Mouse (Mus musculus) heart, embryonic 16.5 days (tissue): ENCODE data around the gene Ifrd2. TPM values are rescaled to one million over a fixed set of nuclear protein-coding genes. Genes with fewer than 3 reads are reported as not detected.
A peak's percentile ranks its signal among the peaks of the same experiment; 100 is the strongest.

Source experiments
- ATAC-seq: fragments of 200-750 bp; cut with Nextera tagmentation; replicated peaks from 2 replicates; pipeline ENCODE4 v1.8.0; 2017; ENCODE audit warnings: moderate number of reproducible peaks; ENCODE audit not compliant: insufficient read depth, low FRiP score; ENCODE audit errors: extremely low read depth
- H3K27ac ChIP-seq: fragments of 300-500 bp; sonication (generic); 2 replicates; pipeline ENCODE4 v1.5.1; 2014; ENCODE audit warnings: mild to moderate bottlenecking, low read length, control low read depth, moderate library complexity
- H3K27me3 ChIP-seq: fragments of 300-500 bp; sonication (generic); 2 replicates; pipeline ENCODE4 v1.6.1; 2014; ENCODE audit warnings: low read length, mixed read lengths; ENCODE audit not compliant: control insufficient read depth, insufficient read depth
- H3K36me3 ChIP-seq: fragments of 300-500 bp; sonication (generic); 2 replicates; pipeline ENCODE4 v1.6.1; 2014; ENCODE audit not compliant: control insufficient read depth, insufficient read depth
- H3K4me1 ChIP-seq: fragments of 300-500 bp; sonication (generic); 2 replicates; pipeline ENCODE4 v1.6.1; 2014; ENCODE audit warnings: low read length, mixed read lengths; ENCODE audit not compliant: control insufficient read depth, insufficient read depth
- H3K4me2 ChIP-seq: fragments of 300-500 bp; sonication (generic); 2 replicates; pipeline ENCODE4 v1.6.1; 2014; ENCODE audit warnings: low read depth, mild to moderate bottlenecking, control low read depth, low read length
- H3K4me3 ChIP-seq: fragments of 300-500 bp; sonication (generic); 2 replicates; pipeline ENCODE4 v1.5.1; 2014; ENCODE audit warnings: mild to moderate bottlenecking, control low read depth, low read length
- H3K9ac ChIP-seq: fragments of 300-500 bp; sonication (generic); 2 replicates; pipeline ENCODE4 v1.6.1; 2014; ENCODE audit warnings: low read length, control low read depth
- H3K9me3 ChIP-seq: fragments of 300-500 bp; sonication (generic); replicated peaks from 2 replicates; pipeline ENCODE4 v1.6.1; 2016; ENCODE audit warnings: low read length; ENCODE audit not compliant: control insufficient read depth
- WGBS: fragments of 180-500 bp; shearing (Covaris S2); extraction: QIAGEN DNeasy Blood & Tissue Kit; methylation state at CpG from one replicate; pipeline ENCODE4 v1.1.7; 2014; 5-methylcytosine and 5-hydroxymethylcytosine counted together
- polyA plus RNA-seq: library from polyadenylated mRNA; unstranded; fragments of >200 nt; fragmentation: Nextera tagmentation; extraction: Ambion mirVana; gene quantifications from 2 replicates; pipeline ENCODE4 v1.2.1, GENCODE M21; 2015

The Ifrd2 gene
- polyA plus RNA-seq, 1 experiment from 2014 or later, result 46.5 TPM

DNA sequence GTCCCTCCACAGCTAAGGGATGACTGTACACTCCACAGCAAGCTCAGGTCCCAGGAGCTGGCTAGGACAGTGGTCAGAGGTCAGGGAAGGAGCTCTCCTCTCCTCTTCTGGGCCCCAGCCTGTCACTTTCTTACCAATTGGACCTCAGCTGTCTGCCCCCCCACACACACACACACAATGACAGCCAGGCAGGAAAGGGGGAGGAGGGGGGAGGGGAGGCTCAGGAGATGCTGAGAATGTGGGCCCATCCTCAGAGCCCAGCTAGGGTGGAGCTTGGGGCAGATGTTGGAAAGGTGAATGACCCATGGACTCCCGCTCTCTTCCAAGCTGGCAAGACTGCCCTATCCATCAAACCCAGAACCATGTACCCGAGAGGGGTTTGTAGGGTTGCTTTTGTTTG is 19.6 kb downstream of the Ifrd2 start:
- Histone ChIP-seq H3K4me2 (peak overlapping the region; percentile 60), H3K27ac (peak overlapping the region; percentile 75), H3K9me3 (no peaks in the 10 kb centered on the region), H3K27me3 (no peaks in the 10 kb centered on the region), H3K4me3 (peak overlapping the region; percentile 39), H3K4me1 (peaks cover 59% of the 10 kb centered on the region), H3K9ac (peak overlapping the region; percentile 66), H3K36me3 (no peaks in the 10 kb centered on the region)
- 64% methylated on average over 2 of the region's 2 CpGs for WGBS
- no peak for ATAC-seq

DNA sequence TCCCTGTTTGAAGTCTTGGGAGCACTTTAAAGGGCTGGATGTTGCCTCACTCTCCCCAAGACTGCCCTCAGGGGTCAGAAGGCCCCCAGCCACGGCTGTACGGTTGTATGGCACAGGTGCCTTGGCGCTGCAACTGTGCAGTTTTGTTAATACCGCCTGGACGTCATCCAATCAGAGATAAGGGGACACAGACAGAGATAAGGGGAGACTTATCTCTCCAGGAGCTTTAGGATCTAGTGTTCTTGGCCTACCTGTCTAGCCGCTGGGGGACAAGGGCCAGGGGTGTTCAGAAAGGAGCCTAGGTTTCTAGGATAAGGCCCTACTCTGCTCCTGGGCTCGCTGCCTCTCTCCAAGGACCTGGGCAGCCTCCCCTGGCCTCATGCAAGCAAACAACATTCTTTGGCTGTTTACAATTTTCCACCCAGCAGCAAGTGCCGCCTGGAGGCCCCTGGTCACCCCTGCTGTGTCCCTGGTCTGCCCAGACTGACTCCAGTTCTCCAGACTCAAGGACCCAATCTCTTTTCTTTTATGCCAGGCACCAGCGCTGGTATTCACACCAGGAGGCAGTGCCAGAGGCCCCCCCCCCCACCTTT is 20.3 kb downstream of the Ifrd2 start:
- Histone ChIP-seq H3K4me1 (peaks cover 58% of the 10 kb centered on the region), H3K4me3 (peak overlapping the region; percentile 11; the same call in 1 of the 2 replicates), H3K27ac (peak overlapping the region; percentile 75), H3K9me3 (no peaks in the 10 kb centered on the region), H3K27me3 (no peaks in the 10 kb centered on the region), H3K9ac (peak overlapping the region; percentile 66), H3K36me3 (no peaks in the 10 kb centered on the region), H3K4me2 (peak overlapping the region; percentile 60)
- WGBS, result 26% methylated on average over 9 of the region's 9 CpGs
- no peak for ATAC-seq

DNA sequence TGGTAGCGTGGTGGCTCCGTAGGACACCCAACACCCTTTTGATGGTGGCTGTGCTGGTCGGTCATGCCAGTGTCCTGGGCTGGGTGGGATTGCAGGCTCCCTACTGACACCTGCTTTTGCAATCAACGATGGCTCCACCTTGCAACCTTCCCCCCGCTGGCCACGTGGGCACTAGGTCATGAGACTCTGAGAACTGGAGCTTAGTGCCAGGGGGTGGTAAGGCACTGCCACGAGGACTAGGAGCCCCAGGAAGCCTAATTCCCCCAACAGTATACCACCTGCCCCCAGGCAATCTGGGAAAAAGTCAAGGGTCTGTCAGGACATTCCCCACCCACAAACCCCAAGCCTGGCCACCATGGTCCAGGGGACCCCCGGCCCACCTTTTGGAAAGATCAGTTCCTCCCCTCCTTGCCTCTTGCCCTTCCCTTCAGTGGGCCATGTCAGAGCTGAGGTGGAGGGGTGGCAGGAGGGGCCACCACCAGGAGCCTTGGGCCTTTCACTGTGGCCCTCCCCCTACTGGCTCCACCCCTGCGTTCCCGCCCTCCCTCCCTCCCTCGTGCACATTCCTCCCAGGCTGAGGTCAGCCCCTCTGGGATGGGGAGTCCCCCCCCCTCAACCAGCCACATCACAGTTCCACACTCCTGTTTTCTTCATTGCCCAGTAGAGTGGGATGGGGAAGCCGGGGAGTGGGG is 21.4 kb downstream of the Ifrd2 start, which contains the start of gene Sema3b:
Gene Sema3b, minus strand, starts transcription at position 489 of the 692 bp plus-strand sequence.
- WGBS, result 48% methylated on average over 12 of the region's 12 CpGs
- Histone ChIP-seq H3K9ac (peak within 1 kb of the TSS; percentile 66), H3K4me3 (0 out of 2 replicates have a peak within 1 kb of the TSS, but pooled peaks have one; percentile 4), H3K4me2 (peak within 1 kb of the TSS; percentile 60), H3K4me1 (peaks cover 62% of the 10 kb centered on the region), H3K27me3 (no peaks in the 10 kb centered on the region), H3K27ac (peak within 1 kb of the TSS; percentile 75), H3K36me3 (no peaks in the 10 kb centered on the region), H3K9me3 (no peaks in the 10 kb centered on the region)
- 0 out of 2 replicates have a peak, but pooled peaks have one; percentile 2 for ATAC-seq

DNA sequence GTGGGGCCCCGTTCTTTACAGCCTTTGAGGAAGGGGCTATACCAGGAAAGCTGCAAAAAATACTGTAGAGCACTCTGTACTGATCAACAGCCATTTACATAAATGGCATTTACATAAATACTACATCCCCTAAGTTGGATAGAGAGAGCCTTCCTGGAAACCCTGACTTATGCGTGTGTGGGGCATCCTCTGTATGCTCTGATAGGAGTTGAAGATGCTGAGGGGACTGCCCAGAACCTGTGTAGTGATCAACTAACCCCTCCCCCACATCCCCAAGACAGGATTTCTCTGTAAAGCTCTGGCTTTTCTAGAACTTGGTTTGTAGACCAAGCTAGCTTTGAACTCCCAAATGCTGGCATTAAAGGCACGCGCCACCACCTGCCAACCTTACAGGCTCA is 22.0 kb downstream of the Ifrd2 start:
- Histone ChIP-seq H3K36me3 (no peaks in the 10 kb centered on the region), H3K27ac (peak overlapping the region; percentile 21; the same call in 1 of the 2 replicates)
- 71% methylated on average over 4 of the region's 4 CpGs for WGBS

DNA sequence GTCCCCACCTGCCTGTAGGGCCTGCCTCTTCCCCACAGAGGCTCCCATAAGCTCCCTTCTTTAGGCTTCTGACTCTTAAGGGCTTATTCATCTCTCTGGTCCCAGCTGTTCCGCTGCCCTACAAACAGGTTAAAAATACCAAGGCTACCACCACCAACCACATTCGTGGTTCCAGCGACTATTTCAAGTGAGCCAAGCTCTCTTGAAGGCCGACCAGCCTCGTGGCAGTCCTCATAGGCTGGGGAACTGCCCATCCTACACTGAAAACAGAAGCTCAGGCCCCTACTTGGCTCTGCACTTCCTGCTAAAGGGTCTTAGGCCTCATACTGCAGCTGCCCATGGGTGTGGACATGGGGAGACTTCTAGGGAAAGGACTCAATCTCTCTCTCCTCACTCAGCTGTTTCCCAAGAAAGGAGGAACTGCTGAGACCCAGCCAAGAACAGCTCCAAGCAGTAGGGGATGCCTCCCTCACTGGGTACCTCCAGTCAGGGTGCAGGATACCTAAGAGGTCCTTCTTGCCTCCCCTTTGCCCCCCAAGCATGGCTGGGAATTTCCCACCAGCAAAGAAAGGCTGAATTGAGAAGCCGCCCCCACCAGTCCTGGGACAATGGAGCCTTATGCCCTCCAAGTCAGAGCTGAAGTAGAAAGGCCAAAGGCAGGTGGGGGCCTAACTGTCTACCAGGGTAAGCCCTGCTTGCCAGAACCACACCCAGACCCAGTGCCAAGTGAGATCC is 24.2 kb downstream of the Ifrd2 start:
- H3K27ac ChIP-seq, result peak overlapping the region; percentile 94
- H3K36me3 ChIP-seq, result peaks cover 19% of the 10 kb centered on the region
- peak overlapping the region; percentile 89 for H3K9ac ChIP-seq
- H3K27me3 ChIP-seq, result no peaks in the 10 kb centered on the region
- H3K4me3 ChIP-seq, result peak overlapping the region; percentile 54
- peaks cover 53% of the 10 kb centered on the region for H3K4me1 ChIP-seq
- H3K9me3 ChIP-seq, result no peaks in the 10 kb centered on the region
- H3K4me2 ChIP-seq, result peak overlapping the region; percentile 85
- 49% methylated on average over 6 of the region's 6 CpGs for WGBS
- 0 out of 2 replicates have a peak, but pooled peaks have one; percentile 2 for ATAC-seq

More for the DNA sequence above, 22.0 kb downstream of the Ifrd2 start:
- peaks cover 62% of the 10 kb centered on the region for H3K4me1 ChIP-seq
- no peaks in the 10 kb centered on the region for H3K27me3 ChIP-seq
- H3K9ac ChIP-seq, result peak overlapping the region; percentile 6; the same call in 1 of the 2 replicates
- H3K4me3 ChIP-seq, result no peak overlapping the region
- no peak for ATAC-seq
- H3K9me3 ChIP-seq, result no peaks in the 10 kb centered on the region
- no peak overlapping the region for H3K4me2 ChIP-seq

DNA sequence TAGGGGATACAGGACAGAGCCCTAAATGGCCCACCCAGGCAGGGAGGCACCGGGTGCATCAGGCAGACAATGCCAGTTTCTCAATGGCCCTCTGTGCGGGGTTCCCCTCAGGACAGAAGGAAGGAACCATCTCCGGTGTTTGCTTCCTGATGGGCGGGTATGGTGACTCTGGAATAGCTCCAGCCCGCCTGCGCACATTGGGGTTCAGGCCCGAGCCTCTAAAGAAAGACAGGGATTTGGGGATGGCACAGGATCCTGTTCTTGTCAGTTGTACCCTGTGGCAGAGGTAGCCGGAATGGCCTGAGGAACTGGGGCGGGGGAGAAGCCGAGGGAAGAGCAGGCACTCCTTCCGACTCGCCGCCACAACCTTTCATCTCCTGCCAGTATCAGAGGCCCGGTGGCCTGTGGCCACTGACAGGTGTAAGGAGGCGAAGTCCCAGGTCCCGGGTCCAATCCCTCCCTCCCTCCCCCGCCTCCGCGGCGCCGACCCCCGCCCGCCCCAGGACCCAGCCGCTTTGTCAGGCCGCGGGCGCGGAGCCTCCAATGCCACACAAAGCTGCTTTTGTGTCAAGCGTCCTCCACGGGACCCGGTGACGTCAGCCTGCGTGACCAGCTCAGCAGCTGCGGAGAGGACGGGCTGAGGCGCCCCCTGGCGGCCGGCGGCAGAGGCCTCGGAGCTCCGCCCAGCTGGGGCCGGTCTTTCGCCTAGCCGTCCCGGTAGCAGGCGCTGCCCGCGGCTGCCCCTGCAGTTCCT is 24.9 kb downstream of the Ifrd2 start:
- peak; percentile 90 for ATAC-seq
- WGBS, result 6% methylated on average over 48 of the region's 48 CpGs
- H3K9me3 ChIP-seq, result no peaks in the 10 kb centered on the region
- peaks cover 47% of the 10 kb centered on the region for H3K4me1 ChIP-seq
- H3K27me3 ChIP-seq, result no peaks in the 10 kb centered on the region
- H3K27ac ChIP-seq, result peak overlapping the region; percentile 94
- peak overlapping the region; percentile 54 for H3K4me3 ChIP-seq
- peaks cover 23% of the 10 kb centered on the region for H3K36me3 ChIP-seq
- H3K4me2 ChIP-seq, result peak overlapping the region; percentile 85
- H3K9ac ChIP-seq, result peak overlapping the region; percentile 89

DNA sequence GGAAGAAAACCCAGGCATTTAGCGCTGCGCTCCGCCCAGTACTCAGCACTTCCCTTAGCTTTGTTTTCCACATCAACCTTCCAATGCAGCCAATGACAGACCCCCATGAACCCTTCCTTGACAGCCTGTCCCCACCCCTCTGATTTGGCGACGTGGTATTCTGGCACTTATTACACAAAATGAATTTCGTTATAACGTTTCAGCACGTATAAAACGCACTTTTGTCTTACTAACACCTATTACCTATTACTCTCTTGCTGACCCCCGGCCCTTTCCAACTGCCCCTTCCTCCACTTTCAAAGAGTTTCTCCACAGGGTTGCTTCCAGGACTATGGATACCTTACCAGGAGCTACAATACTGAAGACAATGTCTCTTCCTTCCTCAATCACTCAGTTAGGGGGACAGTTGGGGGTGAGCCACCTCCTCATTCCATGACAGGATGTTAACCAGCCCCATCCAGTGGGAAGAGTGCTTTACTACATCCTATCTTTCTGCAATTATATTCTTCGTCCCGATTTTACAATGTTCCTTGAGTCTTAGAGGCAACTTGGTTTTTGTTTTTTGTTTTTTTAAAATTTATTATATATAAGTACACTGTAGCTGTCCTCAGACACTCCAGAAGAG is 25.6 kb downstream of the Ifrd2 start:
- Histone ChIP-seq H3K36me3 (peaks cover 27% of the 10 kb centered on the region), H3K4me1 (peaks cover 44% of the 10 kb centered on the region), H3K4me2 (peak overlapping the region; percentile 85), H3K27me3 (no peaks in the 10 kb centered on the region), H3K9ac (peak overlapping the region; percentile 46), H3K27ac (peak overlapping the region; percentile 94), H3K9me3 (no peaks in the 10 kb centered on the region), H3K4me3 (peak overlapping the region; percentile 54)
- 12% methylated on average over 12 of the region's 12 CpGs for WGBS
- ATAC-seq, result 0 out of 2 replicates have a peak, but pooled peaks have one; percentile 10

DNA sequence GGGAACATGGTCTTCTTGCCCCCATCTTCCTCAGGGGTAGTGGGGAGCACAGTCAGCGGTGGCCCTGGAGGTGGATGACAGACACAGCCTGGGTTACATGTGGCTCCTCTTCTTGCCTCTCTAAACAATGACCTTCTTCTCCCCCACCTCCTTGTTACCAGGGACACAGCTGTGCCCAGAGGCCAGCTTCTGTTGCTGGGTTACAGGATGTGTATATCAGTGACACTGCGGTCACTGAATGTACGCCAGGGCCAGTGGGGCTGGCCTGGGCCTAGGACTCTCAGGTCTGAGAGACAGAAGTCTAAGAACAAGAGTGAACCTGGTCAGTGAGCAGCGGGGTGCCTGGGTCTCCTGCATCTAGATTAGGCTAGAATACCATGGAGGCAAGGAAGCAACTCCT is 27.6 kb downstream of the Ifrd2 start:
- Histone ChIP-seq H3K4me3 (no peak overlapping the region), H3K4me1 (peaks cover 46% of the 10 kb centered on the region), H3K27ac (no peak overlapping the region), H3K4me2 (no peak overlapping the region), H3K9ac (0 out of 2 replicates have a peak overlapping the region, but pooled peaks have one; percentile 14), H3K27me3 (no peaks in the 10 kb centered on the region), H3K36me3 (peaks cover 33% of the 10 kb centered on the region), H3K9me3 (no peaks in the 10 kb centered on the region)
- no peak for ATAC-seq
- 68% methylated on average over 4 of the region's 4 CpGs for WGBS
